Mouse (Mus musculus) left cerebral cortex, adult 2 months (tissue): ENCODE results near the gene Tm6sf1. TPM values are rescaled to one million over a fixed set of nuclear protein-coding genes. Genes with fewer than 3 reads are reported as not detected.
"Not testable (repeated sequence)": the region's sequence is repeated elsewhere in the genome, so short reads cannot be mapped to it uniquely, and the experiment has no call there.

Source experiments
- DNase-seq, 2 experiments: peaks; one replicate each; pipeline ENCODE4 v3.0.0; 2021 to 2022; ENCODE audit warnings: low spot score in 2 of 2, mixed read lengths in 1 of 2; ENCODE audit errors: extremely low spot score in 1 of 2
- H3K27ac ChIP-seq: fragments of 200-600 bp; 2 replicates; pipeline ENCODE4 v1.8.1; 2022
- H3K4me3 ChIP-seq: fragments of 200-600 bp; 2 replicates; pipeline ENCODE4 v1.8.1; 2022
- CTCF ChIP-seq: fragments of 200-600 bp; IDR thresholded peaks from 2 replicates; pipeline ENCODE4 v1.8.1; 2022; ENCODE audit warnings: antibody characterized with exemption, mild to moderate bottlenecking, moderate library complexity
- intact Hi-C: fragments of 180-260 bp; cut with DNase I; formaldehyde crosslinking; loops from one replicate; pipeline ENCODE4 v1.15.1; 2025
- long read RNA-seq, 2 experiments: library from polyadenylated mRNA; stranded (forward); transcript quantifications; one replicate each; pipeline ENCODE4 v2.0.0; 2021; ENCODE audit warnings: borderline mapping rate in 2 of 2
- total RNA-seq, 2 experiments: library from RNA; stranded (reverse); gene quantifications; 2 replicates each; pipeline ENCODE4 v1.2.3; 2021

Tm6sf1 gene
- total RNA-seq: 10 to 100 TPM; 30.9 to 33.7 TPM
- long read RNA-seq, experiment 1, transcript Tm6sf1-201 (10 exons, 2,226 nt): major isoform, 21 of 30 reads
- long read RNA-seq, experiment 1, partial matches to known transcripts: 1 of 30 reads
- long read RNA-seq, experiment 1, other reads (novel, unspliced or antisense): 4 of 30 reads
- long read RNA-seq, experiment 2, transcript Tm6sf1-201 (10 exons, 2,226 nt): major isoform, 11 of 21 reads
- long read RNA-seq, experiment 2, partial matches to known transcripts: 3 of 21 reads
- long read RNA-seq, experiment 2, other reads (novel, unspliced or antisense): 7 of 21 reads

DNA sequence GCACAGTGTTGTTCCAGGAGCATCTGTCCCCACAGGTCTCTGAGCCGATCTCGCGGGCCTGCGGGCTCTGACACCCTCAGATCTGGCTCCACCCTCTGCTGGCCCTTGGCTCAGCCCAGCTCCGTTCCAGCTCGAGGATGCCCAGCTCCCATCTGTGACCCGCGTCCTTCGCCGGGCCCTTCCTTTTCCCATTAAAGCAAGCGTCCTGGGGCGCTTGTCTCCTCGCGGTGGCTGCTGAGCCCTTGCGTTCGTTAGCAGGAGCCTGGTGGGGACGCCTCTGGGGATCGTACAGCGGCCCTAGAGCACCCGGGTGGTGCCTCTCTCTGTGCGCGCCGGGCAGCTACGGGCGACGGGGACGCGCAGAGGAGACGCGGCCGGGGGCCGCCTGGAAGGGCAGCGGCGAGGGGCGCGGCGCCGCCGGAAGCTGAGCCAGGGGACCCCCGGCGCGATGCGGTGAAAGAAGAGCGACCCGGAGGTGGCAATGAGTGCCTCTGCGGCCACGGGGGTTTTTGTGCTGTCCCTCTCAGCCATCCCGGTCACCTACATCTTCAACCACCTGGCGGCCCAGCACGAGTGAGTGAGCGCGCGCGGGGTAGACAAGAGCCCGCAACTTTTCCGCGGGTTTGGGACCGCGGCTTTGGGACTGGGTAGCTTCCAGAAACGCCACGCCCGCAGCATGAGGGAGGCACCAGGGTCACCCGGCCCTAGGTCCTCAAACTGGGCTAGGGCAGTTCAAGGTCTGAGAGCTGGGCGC is at the start of gene Tm6sf1:
TSS of gene Tm6sf1 (plus strand) at position 34 of the 754 bp plus-strand sequence.
- Histone ChIP-seq H3K27ac (peak within 1 kb of the TSS; percentile 79), H3K4me3 (peak within 1 kb of the TSS; percentile 74)
- intact Hi-C loops: no loop called here
- TF ChIP-seq CTCF: no peak; the same call in 1 of the 2 replicates
- DNase-seq: peak in 1 of 2 experiments; percentile 38

DNA sequence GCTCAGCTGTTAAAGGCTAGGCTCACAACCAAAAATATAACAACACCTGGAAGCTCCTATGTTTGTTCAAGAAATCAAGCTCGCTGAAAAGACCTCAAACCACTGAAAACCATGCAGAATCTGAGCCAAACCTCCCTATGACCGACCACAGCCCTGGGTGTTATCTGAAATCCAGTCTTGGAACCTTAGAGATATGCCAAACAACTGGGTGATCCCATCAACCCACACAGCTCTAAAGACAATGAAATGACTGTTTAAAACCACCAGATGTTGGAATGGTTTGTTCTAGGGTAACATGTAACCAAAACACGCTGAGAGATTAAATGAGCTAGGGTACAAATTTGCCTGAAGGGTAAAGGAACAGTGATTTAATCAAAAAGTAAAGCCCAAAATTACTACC is 33.9 kb upstream of the Tm6sf1 start:
- no peak for TF ChIP-seq CTCF
- Histone ChIP-seq H3K4me3 (no peak overlapping the region), H3K27ac (no peak overlapping the region)
- no peak for DNase-seq
- intact Hi-C loops: no loop called here

DNA sequence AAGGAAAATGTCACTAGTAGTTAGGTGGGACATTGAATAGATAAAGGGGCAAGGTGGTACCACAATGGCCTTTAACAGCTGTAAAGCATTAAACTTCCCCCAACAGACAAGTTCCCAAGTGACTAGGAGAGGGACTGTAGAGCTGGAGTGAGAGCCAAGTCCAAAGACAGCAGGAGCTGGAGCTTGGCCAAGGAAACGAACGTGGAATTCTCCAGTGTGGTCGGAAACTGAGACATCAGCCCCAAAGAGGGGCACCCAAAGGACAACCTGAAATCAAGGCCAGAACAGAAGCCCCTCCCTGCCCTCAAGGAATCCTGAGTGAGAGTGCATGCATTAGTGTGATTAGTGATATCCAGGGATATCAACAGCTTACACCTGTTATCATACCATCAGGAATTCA is 33.4 kb upstream of the Tm6sf1 start:
- H3K4me3 ChIP-seq: no peak overlapping the region
- no peak overlapping the region for H3K27ac ChIP-seq
- no peak for TF ChIP-seq CTCF
- intact Hi-C loops: no loop called here
- no peak for DNase-seq

DNA sequence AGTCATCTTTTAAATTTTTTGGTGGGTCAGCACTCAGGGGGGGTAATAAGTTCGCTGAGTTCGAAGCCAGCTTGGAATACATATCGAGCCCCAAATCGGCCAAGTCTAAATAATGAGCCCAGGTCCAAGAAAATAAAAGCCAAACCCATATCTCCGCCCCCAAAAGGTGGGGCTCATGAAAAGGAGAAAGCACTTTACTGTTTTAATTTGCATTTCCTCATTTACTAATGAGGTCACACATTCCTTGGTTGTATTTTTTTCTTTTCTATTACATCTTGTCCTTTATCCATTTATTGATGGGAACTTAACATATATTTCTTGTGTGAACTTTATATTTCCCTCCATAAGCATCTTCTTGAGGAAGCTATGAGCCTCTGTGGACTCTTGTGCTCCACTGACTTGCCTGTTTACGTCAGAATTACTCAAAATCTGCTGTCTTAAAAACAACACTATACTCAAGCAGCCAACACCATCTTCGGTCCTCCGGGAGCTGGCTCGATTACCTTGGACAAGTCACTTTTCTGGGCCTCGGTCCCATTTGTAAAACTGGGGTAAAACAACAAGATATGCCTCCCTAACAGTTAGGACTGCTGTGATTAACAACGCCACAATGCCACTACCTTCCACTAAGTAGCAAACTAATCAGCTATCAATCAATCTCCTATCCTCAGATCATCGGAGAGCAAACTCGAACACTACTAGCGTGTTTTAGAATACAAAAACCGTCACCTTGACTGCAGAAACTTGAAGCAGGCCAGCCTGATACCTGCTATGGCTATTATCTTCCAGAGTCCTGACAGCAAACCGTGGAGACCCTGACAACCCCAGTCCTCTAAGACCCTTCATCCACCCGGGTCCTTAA is 30.8 kb upstream of the Tm6sf1 start:
- no peak for TF ChIP-seq CTCF
- intact Hi-C loops: loop anchor here (1.0 to 2.0 kb wide), 3 partner anchors 39 to 105 kb away; partner anchors contain the start of genes 3110040N11Rik and Ramac

DNA sequence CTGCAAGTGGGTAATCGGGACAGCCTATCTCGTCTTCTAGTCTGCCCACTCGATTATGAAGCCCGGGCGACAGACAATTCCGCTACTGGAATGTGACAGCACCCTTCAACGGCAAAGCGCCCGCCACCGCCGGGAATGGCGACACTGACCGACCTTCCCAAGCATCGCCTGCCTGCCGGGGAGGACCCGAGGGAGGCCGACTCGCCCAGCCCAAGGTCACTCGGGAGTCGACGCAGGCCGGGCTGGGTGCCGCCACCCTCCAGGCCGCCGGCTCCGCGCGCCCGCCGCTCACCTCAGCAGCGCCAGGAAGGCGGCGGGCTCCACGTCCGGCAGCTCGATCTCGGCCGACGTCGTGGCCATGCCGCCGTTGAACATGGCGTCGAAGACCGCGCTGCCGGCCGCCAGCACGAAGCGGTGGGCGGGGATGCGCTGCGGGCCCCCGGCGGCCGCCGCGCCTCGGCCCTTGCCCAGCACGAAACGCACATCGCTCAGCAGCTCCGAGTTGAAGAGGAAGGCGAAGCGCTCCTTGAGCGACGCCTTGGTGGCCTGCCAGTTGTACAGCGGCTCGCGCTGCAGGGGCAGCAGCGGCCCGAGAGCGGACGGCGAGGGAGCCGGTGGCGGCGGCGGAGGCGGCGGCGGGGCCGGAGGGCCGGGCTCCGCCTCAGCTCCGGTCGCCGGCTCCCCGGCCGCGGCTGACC is 30.0 kb upstream of the Tm6sf1 start:
- intact Hi-C loops: loop anchor here (1.0 to 2.0 kb wide), 4 partner anchors 31 to 104 kb away; partner anchors contain the start of genes 3110040N11Rik and Ramac
- DNase-seq: no peak
- peak overlapping the region; percentile 89 for H3K4me3 ChIP-seq
- H3K27ac ChIP-seq: peak overlapping the region; percentile 85
- no peak for TF ChIP-seq CTCF

More for the DNA sequence above, 30.8 kb upstream of the Tm6sf1 start:
- peak overlapping the region; percentile 89 for H3K4me3 ChIP-seq
- peak overlapping the region; percentile 85 for H3K27ac ChIP-seq
- peak in 1 of 2 experiments; percentile 16 for DNase-seq

DNA sequence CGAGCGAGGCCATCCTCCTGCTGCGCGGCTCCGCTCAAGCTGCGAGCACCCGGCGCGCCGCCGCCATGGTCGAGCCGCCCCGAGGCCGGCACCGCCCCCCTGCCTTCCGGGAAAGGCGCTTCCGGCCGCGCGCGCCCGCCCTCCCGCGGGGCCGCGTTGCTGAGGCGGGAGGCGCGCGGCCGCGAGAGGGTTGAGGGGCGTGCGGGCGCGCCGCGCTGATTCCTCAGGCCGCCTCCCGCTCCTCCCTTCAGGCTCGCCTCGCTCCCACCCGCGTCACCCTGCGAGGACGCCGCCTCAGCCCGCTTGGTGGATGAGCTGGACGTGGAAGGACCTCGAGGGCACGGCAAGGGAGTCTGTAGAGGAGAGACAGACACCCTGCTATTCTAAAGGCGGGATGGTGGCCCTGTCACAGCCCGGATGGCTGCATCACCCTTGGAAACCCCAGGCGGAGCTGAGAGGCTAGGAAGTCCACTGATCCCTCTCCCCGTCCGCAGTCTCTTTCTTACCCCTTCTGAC is 29.4 kb upstream of the Tm6sf1 start, which contains the start of gene Btbd1:
TSS of gene Btbd1 (minus strand) at position 53 of the 516 bp plus-strand sequence.
- DNase-seq: peak; percentile 82 to 89
- no peak for TF ChIP-seq CTCF
- intact Hi-C loops: loop anchor here (1.0 to 2.0 kb wide), 2 partner anchors 31 to 67 kb away; partner anchors contain the start of gene Ramac
- Histone ChIP-seq H3K27ac (peak within 1 kb of the TSS; percentile 96), H3K4me3 (peak within 1 kb of the TSS; percentile 89)

DNA sequence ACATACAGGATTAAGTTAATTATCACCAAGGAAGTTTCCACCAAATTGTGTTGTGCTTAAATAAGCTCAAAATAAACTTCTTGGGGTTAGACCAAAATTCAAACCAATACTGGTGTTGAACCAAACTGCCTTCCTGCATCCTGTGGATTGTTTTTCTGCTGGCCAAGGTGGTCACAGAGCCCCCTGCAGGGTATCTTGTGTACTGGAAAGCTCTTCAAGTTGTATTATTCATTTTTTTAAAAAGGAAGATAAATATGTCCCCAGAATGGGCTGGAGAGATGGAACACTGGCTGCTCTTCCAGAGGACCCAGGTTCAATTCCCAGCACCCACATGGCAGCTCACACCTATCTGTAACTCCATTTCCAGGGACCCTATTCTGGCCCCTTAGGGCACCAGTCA is 24.0 kb upstream of the Tm6sf1 start:
- TF ChIP-seq CTCF: no peak; the same call in none of the 2 replicates
- Histone ChIP-seq H3K27ac (no peak overlapping the region), H3K4me3 (no peak overlapping the region)
- intact Hi-C loops: no loop called here
- no peak for DNase-seq

DNA sequence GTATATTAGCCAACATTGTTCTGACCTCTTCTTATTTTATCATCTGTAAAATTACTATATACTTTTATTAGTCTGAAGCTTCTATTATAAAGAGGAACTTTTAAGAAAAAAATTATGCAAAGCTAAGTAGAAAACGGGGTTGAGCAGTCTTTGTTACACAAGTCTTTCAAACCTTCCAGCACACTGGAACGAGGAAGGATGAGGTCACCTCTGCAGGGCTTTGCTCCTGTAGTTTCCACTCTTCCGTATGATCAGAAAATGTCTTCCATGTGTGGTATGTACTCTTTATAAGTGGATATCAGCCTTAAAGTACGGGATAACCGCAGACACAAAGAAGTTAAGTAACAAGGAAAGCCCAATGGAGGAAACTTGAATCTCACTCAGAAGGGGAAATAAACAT is 23.4 kb upstream of the Tm6sf1 start:
- intact Hi-C loops: no loop called here
- Histone ChIP-seq H3K4me3 (no peak overlapping the region), H3K27ac (no peak overlapping the region)
- no peak for DNase-seq
- TF ChIP-seq CTCF: no peak

DNA sequence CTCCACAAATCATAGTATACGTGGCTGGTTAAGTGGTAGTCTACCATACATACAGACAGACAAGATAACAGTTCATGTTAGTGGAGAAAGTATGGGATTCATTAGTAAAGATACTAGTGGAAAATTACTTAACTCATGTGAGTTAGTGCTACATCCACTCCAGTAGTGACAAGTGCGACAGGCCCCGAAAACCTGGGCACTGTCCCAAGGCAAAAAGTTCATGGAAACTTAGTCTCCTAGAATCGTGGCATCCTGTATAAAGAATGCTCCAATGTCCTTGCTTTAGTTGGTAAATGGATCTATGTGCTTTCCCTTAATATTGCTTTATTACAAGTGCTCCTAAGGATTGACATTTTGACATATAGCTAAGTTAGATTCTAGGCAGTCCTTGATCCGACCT is 21.0 kb upstream of the Tm6sf1 start:
- H3K4me3 ChIP-seq, H3K27ac ChIP-seq, DNase-seq, intact Hi-C loops: not testable (repeated sequence)

DNA sequence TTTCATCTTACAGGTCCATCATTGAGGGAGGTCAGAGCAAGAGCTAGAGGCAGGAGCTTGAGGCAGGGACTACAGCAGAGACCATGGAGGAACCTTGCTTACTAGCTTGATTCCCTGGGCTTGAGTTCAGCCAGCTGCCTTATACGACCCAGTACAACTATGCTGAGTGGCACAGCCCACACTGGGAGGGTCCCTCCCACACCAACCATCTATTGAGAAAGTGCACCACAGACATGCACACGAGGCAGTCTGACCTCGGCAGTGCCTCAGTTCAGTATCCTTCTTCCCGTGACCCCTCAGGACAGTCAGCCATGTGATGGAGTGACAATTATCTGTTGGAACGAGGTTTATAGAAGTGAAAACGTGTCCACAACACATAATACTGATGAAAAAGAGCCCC is 19.1 kb upstream of the Tm6sf1 start:
- TF ChIP-seq CTCF: no peak
- DNase-seq: no peak
- intact Hi-C loops: no loop called here
- H3K27ac ChIP-seq: peak overlapping the region; percentile 76; the same call in 1 of the 2 replicates
- H3K4me3 ChIP-seq: no peak overlapping the region

DNA sequence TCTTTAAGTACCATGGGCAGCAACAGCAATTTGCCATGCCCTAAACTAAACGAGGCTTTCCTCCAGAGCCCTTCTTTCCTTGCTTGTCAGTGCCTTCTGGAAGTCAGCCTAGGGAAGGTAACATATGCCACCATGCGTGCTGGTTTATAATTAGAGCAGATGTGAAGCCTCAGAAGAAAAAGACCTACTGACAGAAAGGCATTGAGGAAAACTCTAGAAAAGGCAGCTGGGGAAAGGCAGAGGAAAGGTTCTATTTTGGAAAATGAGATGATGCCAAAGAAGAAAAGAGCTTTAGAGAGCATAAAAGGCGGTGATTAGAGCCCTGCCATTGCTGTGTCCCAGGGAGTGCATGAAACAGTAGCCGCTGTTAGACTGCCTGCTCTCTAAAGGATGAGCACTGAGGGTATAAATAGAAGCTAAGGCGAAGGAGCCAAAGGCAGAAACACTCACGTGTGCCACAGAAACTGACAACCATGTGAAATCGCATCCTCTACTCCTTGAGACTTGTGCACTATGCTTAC is 18.1 kb upstream of the Tm6sf1 start:
- intact Hi-C loops: no loop called here
- TF ChIP-seq CTCF: no peak
- DNase-seq: peak; percentile 19 to 31
- H3K27ac ChIP-seq: peak overlapping the region; percentile 76
- H3K4me3 ChIP-seq: no peak overlapping the region
